Mouse (Mus musculus) lung, adult 2 months (tissue): ENCODE measurements around the gene Acap2.

Source experiments
- CTCF ChIP-seq: fragments of 200-500 bp; IDR thresholded peaks from 2 replicates; pipeline ENCODE4 v1.5.1; 2011; ENCODE audit warnings: mild to moderate bottlenecking, low read length, control low read depth; ENCODE audit not compliant: insufficient read depth
- POLR2A ChIP-seq: fragments of 200-500 bp; IDR thresholded peaks from 2 replicates; pipeline ENCODE4 v1.6.1; 2011; ENCODE audit warnings: low read depth, mild to moderate bottlenecking, control low read depth, low read length, borderline replicate concordance; ENCODE audit errors: extremely low read depth

DNA sequence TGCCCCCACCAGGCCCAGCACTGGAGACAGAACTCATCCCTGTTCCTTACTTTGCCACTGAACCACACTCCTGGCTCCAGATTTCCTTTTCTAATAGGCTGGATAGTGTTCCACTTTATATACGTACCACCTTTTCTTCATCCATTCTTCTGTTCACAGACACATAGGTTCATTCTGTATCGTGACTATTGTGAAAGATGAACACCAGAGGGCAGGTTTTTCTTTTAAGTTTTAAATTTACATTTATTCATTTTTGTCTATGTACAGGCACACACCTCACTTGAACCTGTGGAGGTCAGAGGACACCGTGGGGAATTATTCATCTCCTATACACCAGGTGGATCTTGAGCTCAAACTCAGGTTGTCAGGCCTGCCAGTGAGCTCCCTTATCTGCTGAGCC lies 43.0 kb upstream of the Acap2 start:
- TF ChIP-seq CTCF (no peak), POLR2A (no peak)
